Mouse (Mus musculus): Measurements from ENCODE around the gene Card6.
"Not testable (repeated sequence)": the region's sequence is repeated elsewhere in the genome, so short reads cannot be mapped to it uniquely, and the experiment has no call there.

The Card6 gene

DNA sequence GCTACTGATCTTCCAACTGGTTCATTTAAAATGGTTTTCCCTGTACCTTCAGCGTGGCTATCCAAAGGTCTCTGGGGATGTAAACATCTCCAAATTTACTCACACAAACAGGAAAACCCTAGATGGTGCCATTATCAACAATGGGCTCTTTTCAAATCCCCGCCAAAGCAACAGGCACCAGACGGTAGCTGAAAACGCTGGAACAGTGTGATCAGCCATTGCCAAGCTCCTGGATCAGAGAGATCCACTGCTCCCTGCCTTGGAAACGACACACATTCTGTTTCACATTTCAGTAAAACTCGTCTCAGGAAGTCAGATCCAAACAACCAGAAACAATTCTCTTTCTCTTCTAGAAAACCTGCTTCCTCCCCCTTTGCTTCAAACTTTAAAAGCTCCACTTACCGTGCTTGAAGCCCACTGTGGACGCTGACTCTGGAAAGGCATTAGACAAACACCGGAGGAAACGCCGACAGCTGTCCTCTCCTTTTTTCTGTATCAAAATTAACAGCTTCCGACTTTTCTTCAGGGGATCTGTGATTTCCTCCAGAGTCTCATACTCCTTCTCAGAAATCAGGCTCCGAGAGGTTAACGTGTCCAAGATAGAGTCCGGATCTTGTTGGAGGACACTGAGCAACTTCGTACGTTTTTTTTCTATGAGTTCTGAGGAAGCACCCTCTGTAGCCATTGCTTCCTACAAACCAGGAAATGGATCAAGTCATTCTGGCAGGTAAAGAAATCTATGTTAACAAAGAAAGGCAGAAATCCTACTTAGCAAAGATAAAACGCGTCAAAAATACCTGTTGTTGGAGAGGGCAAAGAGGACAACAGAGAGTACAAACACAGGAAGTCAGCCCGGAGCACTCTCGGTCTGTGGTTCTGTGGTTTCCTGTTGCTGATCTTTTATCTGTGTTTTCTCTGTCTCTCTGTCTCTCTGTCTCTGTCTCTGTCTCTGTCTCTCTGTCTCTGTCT lies at the start of gene Card6:
TSS of gene Card6 (minus strand) at position 854 of the 969 bp plus-strand sequence.
- no peak for DNase-seq (ENCODE audit: low spot score)

DNA sequence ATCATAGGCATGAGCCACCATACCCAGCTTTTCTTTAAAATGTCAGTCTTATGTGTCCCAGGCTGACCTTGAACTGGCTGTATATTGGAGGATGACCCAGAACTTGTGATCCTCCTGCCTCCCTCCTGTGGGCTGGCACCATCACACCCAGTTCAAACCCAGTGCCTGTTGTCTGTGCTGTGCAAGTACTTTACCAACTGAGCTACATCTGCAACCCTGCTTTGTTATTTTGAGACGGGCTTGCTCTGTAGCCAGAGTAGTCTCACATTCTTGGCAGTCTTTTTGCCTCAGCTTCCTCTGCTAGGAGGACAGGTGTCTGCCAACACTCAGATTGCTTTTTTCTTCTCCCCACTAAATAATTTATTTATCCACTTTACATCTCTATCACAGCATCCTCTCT lies 49.0 kb upstream of the Card6 start:
- DNase-seq (ENCODE audit: low spot score): no peak

- no peak for DNase-seq (ENCODE audit: low spot score)
These were observed 48.0 kb upstream of the Card6 start for GRCm38 (mm10) chr15:5156355-5156754.

GRCm38 (mm10) chr15:5155093-5155492 lies 46.8 kb upstream of the Card6 start:
- no peak for DNase-seq (ENCODE audit: low spot score)

DNA sequence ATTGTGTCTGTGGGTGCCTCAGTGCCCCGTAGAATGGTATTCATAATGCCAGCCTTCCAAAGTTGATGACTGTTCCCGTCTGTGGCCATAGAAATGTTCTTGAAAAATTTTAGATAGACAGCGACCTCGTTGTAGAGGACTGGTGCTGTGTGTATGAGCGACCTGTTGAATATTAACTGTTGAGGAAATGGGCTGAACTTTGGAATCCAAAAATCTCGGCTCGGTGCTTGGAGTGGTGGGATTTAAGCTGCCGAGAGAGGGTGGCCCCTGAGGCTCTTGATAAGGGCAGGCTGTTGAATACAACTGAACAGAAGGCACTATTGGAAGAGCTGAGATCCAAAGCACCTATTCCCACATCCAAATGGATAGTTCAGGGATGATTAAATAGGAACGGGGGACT lies 46.3 kb upstream of the Card6 start:
- DNase-seq (ENCODE audit: low spot score): no peak

DNA sequence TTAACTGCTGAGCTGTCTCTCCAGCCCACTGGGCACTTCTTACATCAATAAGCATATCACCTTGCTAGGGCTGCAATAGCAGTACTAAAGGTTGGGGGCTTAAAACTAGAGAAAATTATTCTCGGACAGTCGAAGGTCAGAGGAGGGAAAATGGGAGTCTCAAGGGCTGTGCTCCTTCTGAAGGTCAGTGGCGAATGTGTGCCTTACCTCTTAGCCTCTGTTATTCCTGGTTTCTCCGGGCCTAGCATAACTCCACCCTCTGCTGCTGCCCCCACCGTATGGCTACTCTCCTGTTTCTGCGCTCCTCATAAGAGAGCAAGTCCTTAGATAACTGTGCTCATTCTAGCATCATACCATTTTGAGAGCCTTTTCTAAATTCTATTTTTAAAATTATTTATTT lies 43.8 kb upstream of the Card6 start:
- no peak for DNase-seq (ENCODE audit: low spot score)

GRCm38 (mm10) chr15:5149187-5149586 lies 40.8 kb upstream of the Card6 start:
- no peak for DNase-seq (ENCODE audit: low spot score)

GRCm38 (mm10) chr15:5145196-5145945 lies 37.0 kb upstream of the Card6 start:
- no peak for DNase-seq (ENCODE audit: low spot score)

- peak; percentile 59 for DNase-seq (ENCODE audit: low spot score)
These were observed 35.9 kb upstream of the Card6 start for GRCm38 (mm10) chr15:5144021-5144778.

- peak; percentile 72 for DNase-seq (ENCODE audit: low spot score)
These were observed 35.2 kb upstream of the Card6 start, which contains the start of gene Prkaa1 for GRCm38 (mm10) chr15:5143361-5144020. Gene Prkaa1, plus strand, starts transcription at chr15:5143861.

DNA sequence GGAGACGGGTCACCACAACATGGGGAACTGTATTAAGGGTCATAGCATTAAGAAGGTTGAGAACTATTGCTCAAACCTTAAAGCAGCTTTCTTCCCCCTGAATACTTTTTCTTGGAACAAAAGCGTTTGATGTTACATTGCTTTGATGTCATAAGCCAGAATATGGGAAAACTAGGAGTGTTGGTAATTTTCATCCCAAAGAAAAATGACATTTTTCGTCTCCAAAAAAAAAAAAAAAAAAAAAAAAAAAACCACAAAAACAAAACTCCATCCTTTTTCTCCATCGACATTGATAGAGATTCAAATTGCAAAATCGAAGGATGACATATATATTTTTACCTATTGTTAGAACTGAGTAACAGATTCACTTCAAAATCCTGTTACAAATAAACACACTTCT lies 34.4 kb upstream of the Card6 start:
- DNase-seq (ENCODE audit: low spot score): no peak

DNA sequence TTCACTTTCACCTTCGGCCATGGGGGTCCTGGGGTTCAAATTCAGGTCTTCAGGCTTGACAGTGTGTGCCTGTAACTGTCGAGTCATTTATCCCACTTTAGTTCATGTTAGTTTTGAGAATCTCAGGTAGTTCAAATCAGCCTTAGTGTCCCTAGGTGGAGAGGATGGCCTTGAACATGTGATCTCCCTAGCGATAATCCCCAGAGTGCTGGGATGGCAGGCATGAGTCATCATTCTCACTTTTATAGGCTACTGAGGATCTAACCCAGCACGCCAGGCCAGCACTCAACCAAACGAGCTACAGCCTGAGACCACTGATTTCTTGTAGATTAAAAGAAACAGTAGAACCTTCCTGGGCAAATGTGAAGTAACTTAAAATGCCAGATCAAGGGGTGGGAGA lies 33.7 kb upstream of the Card6 start:
- DNase-seq (ENCODE audit: low spot score): no peak

GRCm38 (mm10) chr15:5140357-5140756 lies 32.0 kb upstream of the Card6 start:
- DNase-seq (ENCODE audit: low spot score): no peak

GRCm38 (mm10) chr15:5139863-5140262 lies 31.5 kb upstream of the Card6 start:
- DNase-seq (ENCODE audit: low spot score): no peak

- DNase-seq (ENCODE audit: low spot score): no peak
These were observed 31.0 kb upstream of the Card6 start for GRCm38 (mm10) chr15:5139366-5139765.

- DNase-seq (ENCODE audit: low spot score): no peak
These were observed 29.9 kb upstream of the Card6 start for GRCm38 (mm10) chr15:5138021-5138856.

DNA sequence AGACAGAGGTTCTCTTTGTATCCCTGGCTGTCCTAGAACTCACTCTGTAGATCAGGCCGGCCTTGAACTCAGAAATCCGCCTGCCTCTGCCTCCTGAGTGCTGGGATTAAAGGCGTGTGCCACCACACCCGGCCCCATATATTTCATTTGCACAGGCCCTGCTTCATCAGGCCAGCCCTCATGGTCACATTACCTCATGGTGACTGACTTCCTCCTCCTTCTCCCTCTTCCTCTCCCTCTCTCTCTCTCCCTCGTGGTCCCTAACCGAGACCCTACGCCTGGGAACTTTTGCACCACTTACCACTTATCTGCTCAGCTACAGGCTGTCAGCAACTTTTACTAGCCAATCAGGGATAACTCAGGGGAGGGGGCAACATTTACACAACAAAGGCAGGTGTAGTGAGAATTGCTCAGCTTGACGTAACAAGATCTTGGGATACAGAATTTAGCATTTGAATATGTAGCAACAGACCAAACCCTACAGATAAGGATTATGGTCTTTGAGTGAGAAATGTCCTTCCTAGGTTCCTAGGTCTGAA lies 26.7 kb upstream of the Card6 start:
- DNase-seq (ENCODE audit: low spot score): no peak

DNA sequence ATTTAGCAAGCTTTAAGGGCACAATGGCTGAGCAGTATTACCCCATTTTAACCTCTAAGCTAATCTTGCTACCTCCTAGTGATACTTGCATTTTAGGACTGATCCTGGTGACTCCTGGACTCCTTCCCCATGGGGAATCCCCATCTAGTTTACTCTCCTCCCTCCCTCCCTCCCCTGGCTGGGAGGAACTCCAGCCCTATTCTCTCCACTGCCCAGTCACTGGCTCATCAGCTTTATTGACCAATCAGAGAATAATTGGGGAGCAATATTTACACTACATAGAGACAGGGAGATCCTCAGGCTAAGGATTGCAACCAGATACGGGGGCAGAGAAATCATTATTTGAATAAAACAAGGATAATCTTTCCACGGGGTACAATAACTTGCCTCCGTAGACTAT lies 25.8 kb upstream of the Card6 start:
- no peak for DNase-seq (ENCODE audit: low spot score)

- DNase-seq (ENCODE audit: low spot score): no peak
These were observed 25.0 kb upstream of the Card6 start for GRCm38 (mm10) chr15:5133301-5133700.

- not testable (repeated sequence) for DNase-seq (ENCODE audit: low spot score)
These were observed 22.7 kb upstream of the Card6 start for GRCm38 (mm10) chr15:5130887-5131668.

Data from urinary bladder, postnatal 25 days (tissue).